ENCODE assay signal across 9 mouse cellular contexts in the genomic region with DNA sequence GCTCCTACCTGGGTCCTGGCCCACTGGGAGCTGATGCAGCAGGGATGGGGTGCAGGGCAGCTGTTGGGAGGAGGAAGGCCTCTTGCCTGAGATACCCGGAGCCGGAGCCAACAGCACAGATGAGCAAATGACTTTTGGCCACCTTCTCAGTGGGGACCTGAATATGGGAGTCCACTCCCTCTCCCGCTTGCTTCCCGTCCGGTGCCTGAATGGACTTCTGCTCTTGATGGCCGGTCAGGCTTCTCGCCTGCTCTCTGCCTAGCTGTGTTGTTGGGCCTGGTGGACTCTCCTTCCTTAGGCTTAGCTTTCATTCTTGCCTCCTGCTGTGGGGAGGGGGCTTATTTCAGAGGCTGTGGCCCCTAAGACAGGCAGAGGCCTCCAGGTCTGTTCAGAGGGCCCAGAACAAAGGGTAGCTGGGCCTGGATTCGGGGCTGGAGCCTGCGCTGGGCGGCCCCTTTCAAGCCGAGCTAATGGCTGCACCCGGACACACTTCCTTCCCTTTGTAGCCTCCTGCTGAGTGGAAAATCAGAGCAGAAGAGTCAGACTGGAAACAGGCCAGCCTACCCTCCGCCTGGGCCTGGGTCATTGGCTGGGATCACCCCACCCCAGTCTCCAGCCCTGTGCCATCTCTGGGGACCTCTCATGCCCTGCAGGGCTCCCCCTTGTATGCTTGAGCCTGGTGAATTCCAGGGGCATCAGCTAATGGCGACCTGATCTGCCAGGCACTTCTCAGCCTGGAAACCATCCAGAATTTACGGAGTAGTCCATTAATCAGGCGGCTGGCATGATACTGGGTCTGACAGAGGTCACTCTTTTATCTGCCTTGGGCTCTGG. TPM values are rescaled to one million over a fixed set of nuclear protein-coding genes. Genes with fewer than 3 reads are reported as not detected.
DNase-seq lines count a peak whose midpoint lies in the region; ATAC-seq lines count a peak whose summit lies in the region.
"Had no signal": no experiment of that assay in that cellular context is flagged by ENCODE, and none has a peak within 500 bp of the region (broad histone marks: within the 10 kb centered on the region; RNA-seq: fewer than 3 reads in every experiment).

No protein-coding gene starts in this region.

- WGBS in heart, embryonic 16.5 days: 51% methylated on average over 16 of the region's 16 CpGs
- 23% methylated on average over 16 of the region's 16 CpGs for WGBS in midbrain, embryonic 14.5 days

- peaks cover 16% of the 10 kb centered on the region for H3K4me1 ChIP-seq in heart, embryonic 16.5 days (ENCODE audit: control insufficient read depth, insufficient read depth, low read length)
- peaks cover 46% of the 10 kb centered on the region for H3K4me1 ChIP-seq in midbrain, embryonic 14.5 days (ENCODE audit: control insufficient read depth, insufficient read depth, low read length)

- H3K4me2 ChIP-seq in heart, embryonic 16.5 days (ENCODE audit: low read depth, low read length): no peak overlapping the region; the same call in 1 of the 2 replicates
- peak overlapping the region; percentile 19; the same call in 1 of the 2 replicates for H3K4me2 ChIP-seq in midbrain, embryonic 14.5 days (ENCODE audit: low read length)

- H3K36me3 ChIP-seq in heart, embryonic 16.5 days (ENCODE audit: control insufficient read depth, insufficient read depth): no peaks in the 10 kb centered on the region
- H3K36me3 ChIP-seq in midbrain, embryonic 14.5 days (ENCODE audit: control insufficient read depth, insufficient read depth, low read length): peaks cover 20% of the 10 kb centered on the region

- peak; percentile 86 for DNase-seq in MN1 (ENCODE audit: low spot score)
- DNase-seq in embryo, embryonic 9.5 days (ENCODE audit: extremely low spot score): peak; percentile 59
- peak; percentile 73 for DNase-seq in kidney, postnatal 10 days
- DNase-seq in midbrain, embryonic 14.5 days: no peak
- DNase-seq in cerebellum, adult 9-11 months: no peak
- no peak for DNase-seq in thymus, adult 18-20 months

- no peak overlapping the region for H3K4me3 ChIP-seq in heart, embryonic 16.5 days (ENCODE audit: low read length)
- H3K4me3 ChIP-seq in midbrain, embryonic 14.5 days (replicated peaks; ENCODE audit: low read depth, low read length): no peak overlapping the region

- H3K9me3 ChIP-seq in heart, embryonic 16.5 days (replicated peaks; ENCODE audit: control insufficient read depth, low read length): no peaks in the 10 kb centered on the region
- H3K9me3 ChIP-seq in midbrain, embryonic 14.5 days (ENCODE audit: control insufficient read depth, low read length): no peaks in the 10 kb centered on the region

- no peaks in the 10 kb centered on the region for H3K27me3 ChIP-seq in heart, embryonic 16.5 days (ENCODE audit: control insufficient read depth, insufficient read depth, low read length)
- no peaks in the 10 kb centered on the region; the same call in 1 of the 2 replicates for H3K27me3 ChIP-seq in midbrain, embryonic 14.5 days (ENCODE audit: control insufficient read depth, insufficient read depth, low read length)

- peak overlapping the region; percentile 57 for H3K9ac ChIP-seq in heart, embryonic 16.5 days (ENCODE audit: low read length)
- H3K9ac ChIP-seq in midbrain, embryonic 14.5 days (replicated peaks; ENCODE audit: low read length): 0 out of 2 replicates have a peak overlapping the region, but pooled peaks have one; percentile 7

- peak; percentile 45 for ATAC-seq in heart, embryonic 16.5 days (replicated peaks; ENCODE audit: extremely low read depth, insufficient read depth, low FRiP score)
- ATAC-seq in midbrain, embryonic 14.5 days (ENCODE audit: low FRiP score, low TSS enrichment): peak; percentile 5; the same call in 1 of the 2 replicates
- ATAC-seq in granulocyte monocyte progenitor cell, adult 5-6 weeks (replicated peaks; ENCODE audit: poor library complexity, severe bottlenecking): no peak

- H3K27ac ChIP-seq in heart, embryonic 16.5 days (ENCODE audit: low read length): peak overlapping the region; percentile 84
- peak overlapping the region; percentile 64 for H3K27ac ChIP-seq in midbrain, embryonic 14.5 days (replicated peaks; ENCODE audit: low read depth, low read length)

RNA-seq across cellular contexts. Expression of a gene that starts 9.4 kb away (rescaled TPM):
- 2.1 and 2.8 TPM in 2 replicates for polyA plus RNA-seq in heart, embryonic 16.5 days (2015; fragmentation: Nextera tagmentation; extraction: Ambion mirVana)
- polyA plus RNA-seq in midbrain, embryonic 14.5 days (2014; fragmentation: Nextera tagmentation; extraction: Ambion mirVana): 6.2 and 7.2 TPM in 2 replicates
- total RNA-seq in granulocyte monocyte progenitor cell, adult 5-6 weeks (2014; fragmentation: Nextera tagmentation): not detected in 2 replicates
- not detected in 2 replicates for total RNA-seq in granulocyte monocyte progenitor cell, adult 5-6 weeks (2017)
- total RNA-seq: common myeloid progenitor, adult 5-6 weeks had no signal

RNA-seq across cellular contexts. Expression of a gene that starts 49.0 kb away (rescaled TPM):
- polyA plus RNA-seq in heart, embryonic 16.5 days (2015; fragmentation: Nextera tagmentation; extraction: Ambion mirVana): 0.59 and 0.65 TPM in 2 replicates
- polyA plus RNA-seq in midbrain, embryonic 14.5 days (2014; fragmentation: Nextera tagmentation; extraction: Ambion mirVana): not detected in 2 replicates
- not detected in 2 replicates for total RNA-seq in granulocyte monocyte progenitor cell, adult 5-6 weeks (2014; fragmentation: Nextera tagmentation)
- not detected in 2 replicates for total RNA-seq in granulocyte monocyte progenitor cell, adult 5-6 weeks (2017)
- total RNA-seq: common myeloid progenitor, adult 5-6 weeks had no signal

Comparison
In these comparisons a context has a peak if more than half of its experiments do, and no peak if none do; other contexts are left out.
1. DNase-seq: peak in MN1 (single experiment), embryo, embryonic 9.5 days (single experiment) and kidney, postnatal 10 days (single experiment); none in midbrain, embryonic 14.5 days (single experiment), cerebellum, adult 9-11 months (single experiment) and thymus, adult 18-20 months (0 of 2).